Comparison of ENCODE assay signal across 7 mouse cellular contexts in the genomic region with DNA sequence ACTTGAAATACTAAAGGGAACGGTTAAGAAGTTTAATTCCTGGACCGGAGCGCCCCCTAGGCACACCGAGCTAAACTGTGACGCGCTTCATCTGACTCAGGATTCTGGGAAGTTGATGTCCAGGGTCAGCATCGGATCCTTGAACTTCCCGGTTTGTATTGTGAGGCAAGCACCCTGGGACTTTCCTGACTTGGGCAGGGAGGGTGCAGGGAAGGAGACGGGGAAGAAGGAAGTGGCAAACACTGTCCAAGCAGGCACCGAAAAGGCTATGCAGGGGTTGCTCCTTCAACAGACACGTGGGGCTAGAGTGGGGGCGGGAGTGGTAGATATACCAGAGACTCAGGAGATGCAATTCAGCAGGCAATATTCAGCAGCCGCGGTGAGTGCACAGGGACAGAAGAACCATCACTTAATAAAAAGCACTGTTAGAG.
A peak's percentile ranks its signal among the peaks of the same experiment; 100 is the strongest.
DNase-seq lines count a peak whose midpoint lies in the region; ATAC-seq and TF ChIP-seq lines count a peak whose summit lies in the region.

No protein-coding gene starts in this region.

- no peaks in the 10 kb centered on the region for H3K4me1 ChIP-seq in embryonic facial prominence, embryonic 12.5 days
- no peaks in the 10 kb centered on the region for H3K4me1 ChIP-seq in kidney, adult 2 months (ENCODE audit: control insufficient read depth, insufficient read depth, low read length)
- H3K4me1 ChIP-seq in limb, embryonic 10.5 days, result 0 out of 2 replicates have a peak, but pooled peaks cover 4% of the 10 kb centered on the region
- H3K4me1 ChIP-seq in midbrain, embryonic 14.5 days (ENCODE audit: control insufficient read depth, insufficient read depth, low read length), result no peaks in the 10 kb centered on the region

- peak; percentile 80 for TF ChIP-seq CTCF in kidney, adult 2 months (conservative IDR thresholded peaks at IDR 0.05; ENCODE audit: insufficient read depth, insufficient read length, low read depth, low read length)

- WGBS in embryonic facial prominence, embryonic 12.5 days, result 19% methylated on average over 14 of the region's 14 CpGs
- WGBS in kidney, adult 2 months, result 13% methylated on average over 14 of the region's 14 CpGs
- 16% methylated on average over 14 of the region's 14 CpGs for WGBS in limb, embryonic 10.5 days
- WGBS in midbrain, embryonic 14.5 days, result 17% methylated on average over 14 of the region's 14 CpGs

- peak overlapping the region; percentile 40 for H3K4me2 ChIP-seq in embryonic facial prominence, embryonic 12.5 days (replicated peaks)
- H3K4me2 ChIP-seq in midbrain, embryonic 14.5 days (ENCODE audit: low read length), result no peak overlapping the region

- no peak overlapping the region for H3K9ac ChIP-seq in embryonic facial prominence, embryonic 12.5 days
- no peak overlapping the region for H3K9ac ChIP-seq in midbrain, embryonic 14.5 days (replicated peaks; ENCODE audit: low read length)

- no peak overlapping the region for H3K4me3 ChIP-seq in embryonic facial prominence, embryonic 12.5 days
- 0 out of 2 replicates have a peak overlapping the region, but pooled peaks have one; percentile 4 for H3K4me3 ChIP-seq in kidney, adult 2 months (ENCODE audit: insufficient read depth, low read depth, low read length)
- H3K4me3 ChIP-seq in limb, embryonic 10.5 days, result peak overlapping the region; percentile 32; the same call in 1 of the 2 replicates
- no peak overlapping the region for H3K4me3 ChIP-seq in midbrain, embryonic 14.5 days (replicated peaks; ENCODE audit: low read depth, low read length)

- H3K27ac ChIP-seq in embryonic facial prominence, embryonic 12.5 days, result no peak overlapping the region
- no peak overlapping the region for H3K27ac ChIP-seq in kidney, adult 2 months (ENCODE audit: insufficient read depth, low read depth, low read length)
- no peak overlapping the region for H3K27ac ChIP-seq in limb, embryonic 10.5 days
- H3K27ac ChIP-seq in midbrain, embryonic 14.5 days (replicated peaks; ENCODE audit: low read depth, low read length), result no peak overlapping the region

- TF ChIP-seq POLR2A in kidney, adult 2 months (IDR thresholded peaks at IDR 0.05; ENCODE audit: low read depth, low read length), result no peak

- H3K27me3 ChIP-seq in embryonic facial prominence, embryonic 12.5 days, result no peaks in the 10 kb centered on the region
- H3K27me3 ChIP-seq in kidney, adult 2 months (replicated peaks; ENCODE audit: control insufficient read depth, insufficient read depth, low read length), result no peaks in the 10 kb centered on the region
- no peaks in the 10 kb centered on the region for H3K27me3 ChIP-seq in limb, embryonic 10.5 days (ENCODE audit: low read depth, poor library complexity, severe bottlenecking)
- no peaks in the 10 kb centered on the region for H3K27me3 ChIP-seq in midbrain, embryonic 14.5 days (ENCODE audit: control insufficient read depth, insufficient read depth, low read length)

- H3K9me3 ChIP-seq in embryonic facial prominence, embryonic 12.5 days, result no peaks in the 10 kb centered on the region
- H3K9me3 ChIP-seq in limb, embryonic 10.5 days (replicated peaks), result no peaks in the 10 kb centered on the region
- no peaks in the 10 kb centered on the region for H3K9me3 ChIP-seq in midbrain, embryonic 14.5 days (ENCODE audit: control insufficient read depth, low read length)

- no peak for ATAC-seq in embryonic facial prominence, embryonic 12.5 days (ENCODE audit: insufficient number of reproducible peaks, insufficient read depth, low FRiP score, low TSS enrichment)
- no peak for ATAC-seq in midbrain, embryonic 14.5 days (ENCODE audit: low FRiP score, low TSS enrichment)

- peak; percentile 42 to 71 for DNase-seq in adrenal gland, postnatal 4 days (ENCODE audit: low spot score in 2 of 2)
- DNase-seq in heart, adult 11 months, result peak; percentile 98
- peak; percentile 83 for DNase-seq in kidney, adult 2 months
- peak; percentile 63 for DNase-seq in limb, embryonic 10.5 days (ENCODE audit: low spot score)
- DNase-seq in midbrain, embryonic 14.5 days, result peak; percentile 72
- DNase-seq in spleen, postnatal 4 days (ENCODE audit: low spot score in 2 of 2), result peak; percentile 79 to 89

- no peaks in the 10 kb centered on the region for H3K36me3 ChIP-seq in embryonic facial prominence, embryonic 12.5 days
- no peaks in the 10 kb centered on the region for H3K36me3 ChIP-seq in kidney, adult 2 months (ENCODE audit: control insufficient read depth, insufficient read depth, low read length)
- H3K36me3 ChIP-seq in limb, embryonic 10.5 days, result no peaks in the 10 kb centered on the region
- H3K36me3 ChIP-seq in midbrain, embryonic 14.5 days (ENCODE audit: control insufficient read depth, insufficient read depth, low read length), result no peaks in the 10 kb centered on the region

Comparison
In these comparisons a context has a peak if more than half of its experiments do, and no peak if none do; other contexts are left out.
1. H3K4me3 ChIP-seq: peak in kidney, adult 2 months (single experiment) and limb, embryonic 10.5 days (single experiment); none in embryonic facial prominence, embryonic 12.5 days (single experiment) and midbrain, embryonic 14.5 days (single experiment).
2. Peak in every context shown above with its lines, with median percentiles within 50 percentile points of each other: DNase-seq.